Mouse (Mus musculus) common myeloid progenitor, adult 5-6 weeks (primary cell): ENCODE data around the gene Gm5737. TPM values are rescaled to one million over a fixed set of nuclear protein-coding genes. Genes with fewer than 3 reads are reported as not detected.

ENCODE experiments used
- ATAC-seq: replicated peaks from 2 replicates; pipeline ENCODE4 v1.8.0; 2016; ENCODE audit warnings: low read depth, mild to moderate bottlenecking, moderate TSS enrichment, inconsistent platforms; ENCODE audit not compliant: poor library complexity, severe bottlenecking
- total RNA-seq: library from RNA; stranded (forward); fragments of 200-1000, 187-1606 nt; gene quantifications from 2 replicates; pipeline ENCODE4 v1.2.3, GENCODE M21; 2017

Gene Gm5737
- total RNA-seq, 1 experiment from 2014 or later = not detected

DNA sequence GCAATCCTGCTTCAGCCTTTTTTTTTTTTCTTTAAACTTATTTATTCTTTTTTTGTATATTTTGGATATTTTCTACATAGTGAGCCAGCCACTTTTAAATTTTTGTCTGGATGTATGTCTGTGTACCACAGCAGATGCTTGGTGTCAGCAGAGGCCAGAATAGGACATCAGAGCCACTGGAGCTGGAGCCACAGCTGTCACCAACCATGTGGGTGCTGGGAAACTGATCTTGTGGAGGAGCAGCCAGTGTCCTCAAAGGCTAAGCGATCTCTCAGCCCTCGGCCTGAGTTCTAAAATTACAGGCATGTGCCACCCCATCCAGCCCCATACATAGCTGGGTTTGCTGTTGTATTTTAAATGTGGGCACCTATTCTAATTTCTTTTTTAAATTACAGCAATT, 27.6 kb downstream of the Gm5737 start:
- no peak for ATAC-seq

DNA sequence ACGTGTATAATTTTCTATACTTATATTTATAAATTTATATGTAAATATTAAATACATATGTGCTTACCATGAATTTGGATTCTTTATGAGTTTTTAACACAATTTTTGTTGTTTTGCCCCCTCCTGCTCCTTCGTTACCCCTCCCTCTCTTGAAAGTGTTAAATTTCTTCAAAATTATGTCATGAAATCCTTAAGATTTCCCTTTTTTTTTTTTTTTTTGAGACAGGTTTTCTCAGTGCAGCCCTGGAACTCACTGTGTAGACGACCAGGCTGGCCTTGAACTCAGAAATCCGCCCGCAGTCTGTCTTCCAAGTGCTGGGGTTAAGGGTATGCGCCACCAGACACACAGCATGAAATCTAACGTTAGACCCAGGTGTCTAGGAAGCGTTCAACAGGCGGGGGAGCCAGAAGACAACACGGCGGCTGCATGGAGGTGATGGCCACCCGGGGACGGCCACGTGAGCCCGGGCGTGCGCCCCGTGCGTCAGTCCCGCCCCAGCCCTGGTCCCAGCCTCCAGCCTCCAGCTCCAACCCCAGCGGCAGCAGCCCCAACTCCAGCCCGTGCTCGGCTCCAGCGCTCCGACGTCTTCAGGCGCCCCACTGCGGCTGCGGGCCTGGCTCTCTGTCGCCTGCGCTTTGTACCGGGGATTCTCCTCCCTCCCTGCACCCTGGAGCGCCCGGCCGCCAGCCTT, 30.3 kb downstream of the Gm5737 start, which contains the start of gene Eef2k:
TSS of gene Eef2k (plus strand) at position 487 of the 692 bp plus-strand sequence.
- peak; percentile 82 for ATAC-seq

DNA sequence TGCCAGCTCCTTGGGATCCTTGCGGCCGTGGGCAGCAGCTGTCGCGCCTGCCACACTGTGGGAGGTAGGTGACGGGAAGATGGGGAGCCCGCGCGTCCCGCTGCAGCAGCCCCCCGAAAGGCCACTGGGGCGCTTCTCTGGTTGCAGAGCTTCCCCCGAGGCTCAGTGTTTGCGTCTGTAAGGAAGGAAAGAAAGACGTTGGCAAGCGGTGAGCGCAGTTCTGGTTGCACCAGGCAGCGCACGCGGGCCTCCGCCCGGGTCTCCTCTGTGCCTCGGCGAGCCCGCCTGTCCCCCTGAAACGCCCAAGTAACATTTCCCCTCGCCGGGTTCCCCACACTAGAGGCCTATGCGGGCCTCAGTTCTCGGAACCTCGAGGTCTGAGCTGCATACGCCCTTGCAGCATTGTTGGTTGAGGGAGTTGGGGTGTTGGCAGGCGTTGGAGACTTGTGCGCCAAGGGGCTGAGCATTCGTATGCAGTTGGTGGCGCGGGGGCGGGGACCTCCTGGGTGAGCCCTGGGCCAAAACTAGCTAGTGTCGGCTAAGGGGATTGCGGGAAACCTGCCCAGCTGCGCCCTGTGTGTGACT, 31.0 kb downstream of the Gm5737 start:
- peak; percentile 72 for ATAC-seq

DNA sequence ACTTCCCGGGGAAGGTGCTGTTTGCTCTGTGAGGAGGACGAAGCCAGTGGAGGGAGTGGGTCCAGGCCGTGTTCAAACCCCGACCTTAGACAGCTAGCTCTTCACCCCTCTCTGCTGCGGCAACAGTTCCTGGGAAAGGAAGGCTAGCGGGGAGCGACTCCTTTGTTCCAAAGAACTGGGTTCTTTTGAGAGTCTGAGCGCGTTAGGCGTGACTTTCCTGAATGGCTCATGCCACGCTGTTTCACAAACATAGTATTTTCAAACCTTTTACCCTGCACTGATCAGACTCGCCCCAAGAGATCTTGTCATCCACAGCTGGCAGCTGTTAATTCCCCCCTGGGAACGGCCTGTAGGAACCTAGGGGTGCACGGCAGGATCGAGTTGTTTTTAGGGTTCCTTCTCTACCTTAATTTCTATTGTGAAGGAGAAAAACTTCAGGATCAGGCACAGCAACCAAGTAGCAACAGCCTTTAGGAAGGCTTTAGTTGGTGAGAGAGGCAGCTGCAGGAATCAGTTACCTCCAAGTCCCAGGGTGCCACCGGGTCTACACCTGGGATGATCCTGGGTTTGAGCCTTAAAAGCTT, 31.8 kb downstream of the Gm5737 start:
- ATAC-seq = no peak

DNA sequence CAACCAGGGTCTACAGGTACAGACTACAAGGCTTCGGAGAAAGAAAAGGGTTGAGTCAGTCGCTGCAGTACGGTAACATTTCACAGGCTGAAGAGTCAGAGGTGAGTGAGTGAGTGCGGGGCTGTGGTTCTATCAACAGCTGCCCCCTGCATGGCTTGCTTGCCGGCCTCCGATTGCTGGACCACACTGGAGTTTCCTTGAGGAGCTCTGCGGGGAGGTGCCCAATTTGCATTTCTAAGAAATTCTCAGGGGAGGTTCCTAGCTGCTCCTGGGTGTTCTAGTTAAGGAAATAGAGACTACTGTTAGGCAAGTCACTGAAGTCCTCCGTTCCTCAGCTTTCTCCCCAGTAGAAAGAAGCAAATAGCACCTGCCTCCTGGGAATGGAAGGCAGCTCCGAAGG, 32.5 kb downstream of the Gm5737 start:
- no peak for ATAC-seq

DNA sequence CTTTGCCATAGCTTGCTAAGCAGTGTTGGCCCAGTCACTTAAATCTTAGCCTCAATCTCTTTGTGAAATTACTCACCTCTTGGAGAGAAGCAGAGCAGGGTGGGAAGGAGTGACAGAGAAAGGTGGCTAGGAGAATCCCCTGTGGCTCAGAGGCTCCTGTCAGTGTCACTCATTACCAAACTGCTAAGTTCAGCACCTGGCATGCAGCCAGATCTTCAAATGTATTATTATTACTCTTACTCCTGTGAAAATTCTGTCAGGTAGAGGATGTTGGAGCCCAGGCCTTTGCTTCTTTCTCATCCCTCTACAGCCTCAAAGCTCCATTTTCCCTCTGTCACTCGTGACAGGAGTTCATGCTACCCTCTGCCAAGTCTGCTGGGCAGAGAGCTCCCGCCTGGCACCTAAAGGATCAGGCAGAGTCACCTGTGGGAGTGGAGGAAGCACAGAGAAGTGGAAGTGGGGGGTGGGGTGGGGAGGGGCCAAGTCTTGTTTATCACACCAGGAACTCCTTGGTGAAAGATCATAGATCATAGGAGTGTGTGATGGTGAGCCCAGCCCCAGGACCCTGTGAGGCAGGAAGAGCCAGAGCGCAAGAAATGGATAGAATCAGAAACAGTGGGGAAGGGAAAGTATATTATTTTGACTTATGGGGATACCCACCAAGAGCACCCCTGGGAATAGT, 36.8 kb downstream of the Gm5737 start:
- no peak for ATAC-seq

DNA sequence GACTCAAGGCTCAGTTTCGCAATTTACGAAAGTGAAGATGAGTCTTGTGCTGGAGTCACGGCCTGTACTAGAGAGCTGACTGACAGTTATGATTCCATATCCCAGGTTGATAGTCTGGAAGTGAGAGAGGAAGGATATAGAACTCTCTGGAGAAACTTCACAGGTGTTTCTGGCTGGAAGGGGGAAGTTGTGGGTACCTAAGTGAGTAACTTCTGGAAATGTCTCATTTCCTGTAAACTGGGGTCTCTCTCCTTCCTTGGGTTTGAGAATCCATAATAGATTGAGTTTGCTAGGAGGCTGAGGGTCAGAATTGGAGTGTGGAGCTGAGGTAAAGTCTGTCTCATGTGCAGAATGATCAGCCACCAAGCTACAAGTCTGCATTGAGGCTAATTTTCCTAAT, 38.0 kb downstream of the Gm5737 start:
- ATAC-seq = no peak

DNA sequence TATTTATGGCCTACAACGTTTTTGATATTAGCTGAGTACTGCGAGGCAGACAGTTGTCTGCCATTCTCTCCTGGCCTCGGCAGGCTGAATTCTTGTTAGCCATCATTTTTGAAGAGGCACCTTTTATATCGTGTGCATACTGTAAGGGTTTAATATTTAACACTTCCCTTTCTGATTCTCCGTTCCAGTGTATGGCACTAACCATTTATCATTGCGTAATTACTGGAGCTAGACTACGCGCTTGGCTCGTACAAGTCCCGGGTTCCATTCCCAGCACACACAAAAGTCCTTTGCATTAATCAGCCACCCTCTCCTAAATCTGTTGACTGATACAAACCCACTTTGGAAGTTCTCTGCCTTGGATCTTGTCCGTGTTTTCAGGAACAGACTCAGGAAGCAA, 47.7 kb downstream of the Gm5737 start:
- no peak for ATAC-seq

DNA sequence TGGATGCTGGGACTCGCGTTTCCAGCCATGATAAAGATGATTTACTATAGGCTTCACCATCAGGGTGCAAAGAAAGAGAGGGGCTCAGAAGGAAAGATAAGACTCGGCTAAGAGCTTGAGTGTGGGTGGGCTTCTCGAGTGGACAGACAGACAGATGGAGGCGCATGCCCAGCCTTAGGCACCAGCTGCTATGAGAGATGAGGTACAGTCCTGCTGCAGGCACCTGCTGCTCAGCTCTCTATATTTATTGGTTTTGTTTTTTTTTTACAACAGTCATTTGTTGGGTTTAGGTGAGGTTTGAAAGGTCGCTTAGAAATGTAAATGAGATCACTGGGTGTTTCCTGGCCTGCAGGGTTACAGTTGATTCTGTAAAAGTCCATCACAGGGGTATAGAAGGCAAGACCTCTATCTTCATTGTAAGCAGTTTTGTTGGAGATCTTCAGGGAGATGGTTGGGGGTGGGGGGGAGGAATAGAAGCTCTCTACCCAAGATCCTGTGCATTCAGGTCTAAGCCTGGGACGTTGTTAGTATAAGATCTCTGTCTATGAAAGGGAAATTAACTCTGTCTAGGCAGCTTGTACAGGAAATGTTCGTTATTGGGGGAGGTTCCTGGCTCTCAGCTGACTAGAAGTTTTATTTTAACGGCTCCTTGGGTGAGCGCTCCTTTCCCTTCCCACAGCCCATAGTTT, 48.8 kb downstream of the Gm5737 start:
- ATAC-seq = peak; percentile 33

DNA sequence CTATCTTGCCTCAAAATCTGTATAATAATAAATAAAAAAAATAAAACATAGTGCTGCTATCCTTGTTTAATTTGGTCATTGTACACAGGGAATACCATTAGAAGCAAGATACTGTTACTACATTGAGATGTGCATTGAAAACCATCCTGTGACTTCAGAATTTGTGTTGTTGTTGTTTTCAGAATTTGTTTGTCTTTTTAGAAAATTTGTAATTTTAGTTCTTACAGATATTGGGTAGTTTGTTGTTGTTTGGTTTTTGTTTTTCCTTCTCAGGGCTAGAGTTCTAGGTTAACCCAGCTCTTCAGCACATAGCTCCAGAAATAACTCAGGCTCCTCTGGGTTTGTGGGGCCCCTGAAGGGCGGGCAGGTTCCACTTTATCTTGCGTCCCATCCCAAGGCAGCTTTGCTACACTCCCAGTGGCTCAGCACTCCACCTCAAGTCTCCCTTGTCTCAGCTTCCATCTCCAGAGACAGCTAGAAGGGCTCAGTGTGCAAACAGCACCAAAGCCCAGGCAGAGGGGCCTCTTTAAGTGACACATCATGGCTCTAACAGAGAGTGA, 49.4 kb downstream of the Gm5737 start:
- ATAC-seq = no peak

DNA sequence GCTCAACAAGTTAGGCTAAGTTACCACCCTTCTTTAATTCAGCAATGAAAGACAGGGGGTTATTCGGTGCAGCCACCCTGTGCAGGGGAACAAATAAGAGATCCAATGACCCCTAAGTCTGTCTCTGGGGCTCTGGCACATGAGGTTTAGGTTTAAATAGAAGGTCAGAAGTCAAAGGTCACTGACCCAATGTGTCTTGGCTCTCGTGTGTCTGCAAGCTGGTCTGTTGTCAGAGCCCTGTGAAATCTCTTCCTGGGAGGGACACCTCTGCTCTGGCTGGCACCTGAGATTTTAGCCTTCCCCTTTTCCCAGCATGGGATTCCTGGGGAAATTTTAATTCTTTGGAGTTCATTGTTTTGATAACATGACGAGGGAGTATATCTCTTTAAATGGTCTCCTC, 50.0 kb downstream of the Gm5737 start:
- ATAC-seq = no peak

DNA sequence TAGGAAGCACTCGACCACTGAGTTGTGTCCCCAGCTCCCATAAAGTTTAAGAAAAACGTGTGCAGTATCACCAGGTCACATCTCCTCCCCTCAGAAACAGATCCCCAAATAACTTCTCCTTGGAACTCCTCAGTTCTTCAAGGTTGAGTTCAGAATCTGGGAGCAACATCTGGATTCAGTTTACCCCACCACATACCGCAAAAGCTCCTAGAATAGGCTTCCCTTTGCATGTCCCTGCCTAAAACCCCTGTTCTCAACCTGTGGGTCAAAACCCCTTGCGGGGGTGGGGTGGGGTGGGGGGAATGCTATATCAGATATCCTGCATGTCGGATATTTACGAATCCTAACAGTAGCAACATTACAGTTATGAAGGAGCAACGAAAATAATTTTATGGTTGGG, 50.5 kb downstream of the Gm5737 start:
- no peak for ATAC-seq

DNA sequence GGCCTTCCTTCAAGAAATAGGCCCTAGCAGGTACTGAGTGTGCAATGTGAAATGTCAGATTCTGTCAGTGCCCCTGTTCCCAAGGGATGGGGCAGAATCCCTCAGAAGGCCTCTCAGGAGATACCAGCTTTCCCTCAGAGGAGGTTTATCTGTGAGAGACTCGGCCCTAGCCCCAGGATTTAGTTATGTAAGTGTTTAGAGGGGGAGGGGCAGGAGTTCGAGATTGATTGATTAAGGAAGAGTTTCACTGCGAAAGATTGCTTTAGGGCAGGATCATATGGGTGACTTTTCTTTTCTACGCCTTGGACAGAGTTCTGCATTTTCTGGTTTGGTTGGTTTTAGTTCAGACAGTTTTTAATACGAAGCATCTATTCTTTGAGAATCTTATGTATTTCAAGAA, 51.3 kb downstream of the Gm5737 start:
- ATAC-seq = no peak

DNA sequence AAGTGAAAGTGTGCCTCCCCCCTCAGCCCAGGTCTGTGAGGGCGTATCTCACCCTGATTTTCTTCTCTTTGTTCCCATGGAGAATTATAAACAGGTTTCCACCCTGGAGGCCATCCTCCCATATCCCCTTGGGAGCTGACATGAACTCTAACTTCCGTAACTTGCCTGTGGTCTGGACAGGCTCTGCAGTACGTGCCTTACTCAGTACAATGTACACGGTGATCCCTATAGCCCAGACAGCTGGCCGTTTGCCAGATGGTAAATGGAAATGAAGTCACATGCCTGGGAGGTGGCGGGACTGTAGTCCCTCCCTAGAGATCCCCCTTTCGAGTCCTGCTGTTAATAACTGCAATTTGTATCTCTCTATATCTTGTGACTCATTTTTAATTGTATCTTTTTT, 52.9 kb downstream of the Gm5737 start:
- ATAC-seq = peak; percentile 52

DNA sequence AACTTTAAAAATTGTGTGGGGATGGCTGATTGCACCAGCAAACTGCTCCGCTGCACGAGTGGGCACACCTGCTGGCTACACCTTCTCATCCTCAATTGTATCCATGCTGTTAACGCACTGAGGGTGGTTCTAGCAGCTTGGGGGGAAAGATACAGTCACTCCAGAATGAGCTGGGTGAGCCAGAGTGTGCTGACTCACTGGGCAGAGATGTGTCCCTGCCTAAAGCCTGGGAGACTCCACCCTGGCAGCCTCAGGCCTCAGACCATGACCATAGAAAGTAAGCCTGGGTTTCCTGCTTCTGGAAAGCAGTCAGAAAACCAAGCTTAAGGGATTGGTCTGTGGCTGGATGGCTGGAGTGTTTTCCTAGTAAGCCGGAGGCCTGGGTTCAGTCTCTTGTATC, 53.7 kb downstream of the Gm5737 start:
- ATAC-seq = peak; percentile 48

DNA sequence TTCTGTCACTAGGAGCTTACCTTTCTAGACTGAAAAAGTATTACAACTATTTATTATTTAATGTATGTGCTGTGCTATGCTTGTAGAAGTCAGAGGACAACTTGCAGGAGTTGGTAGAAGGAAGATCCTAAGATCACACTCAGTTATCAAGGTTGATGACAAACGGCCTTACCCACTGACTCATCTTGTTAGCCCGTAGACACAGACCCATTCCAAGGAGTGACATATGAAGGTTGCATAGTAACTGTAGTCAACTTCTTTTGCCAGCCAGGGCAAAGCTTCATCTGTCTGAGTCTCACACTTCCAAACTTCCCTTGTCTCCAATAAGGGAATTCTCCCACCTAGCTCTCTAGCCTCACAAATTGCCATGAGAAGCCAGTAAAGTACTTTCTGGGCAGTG, 54.5 kb downstream of the Gm5737 start:
- ATAC-seq = no peak

DNA sequence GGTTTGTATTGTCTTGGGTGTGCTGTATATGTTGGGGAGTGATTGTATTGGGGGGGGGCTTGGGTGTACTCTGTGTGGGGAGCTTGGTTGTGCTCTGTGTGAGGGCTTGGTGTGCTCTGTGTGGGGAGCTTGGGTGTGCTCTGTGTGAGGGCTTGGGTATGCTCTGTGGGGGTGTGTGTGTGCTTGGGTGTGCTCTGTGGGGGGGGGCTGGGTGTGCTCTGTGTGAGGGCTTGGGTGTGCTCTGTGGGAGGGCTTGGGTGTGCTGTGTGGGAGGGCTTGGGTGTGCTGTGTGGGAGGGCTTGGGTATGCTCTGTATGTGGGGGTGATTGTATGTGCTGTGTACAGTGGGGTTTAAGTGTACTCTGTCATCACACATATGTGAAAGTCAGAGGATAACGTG, 55.6 kb downstream of the Gm5737 start:
- ATAC-seq = no peak

DNA sequence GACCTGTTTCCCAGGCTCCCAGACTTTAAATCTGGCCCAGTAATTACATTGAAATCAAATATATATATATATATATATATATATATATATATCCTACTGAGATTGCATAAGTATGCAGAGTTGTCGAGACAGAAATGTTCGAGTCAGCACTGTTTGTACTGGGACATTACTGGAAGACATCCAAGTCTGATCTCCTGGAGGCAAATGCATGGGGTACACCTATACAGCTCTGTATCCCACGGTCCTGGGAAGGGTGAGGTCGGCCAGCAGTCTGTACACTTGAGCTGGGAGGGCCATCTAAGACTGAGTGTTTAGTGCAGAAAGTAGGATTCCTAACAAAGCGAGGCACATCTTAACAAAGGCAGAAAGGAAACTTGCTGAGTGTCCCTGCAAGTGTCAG, 57.7 kb downstream of the Gm5737 start:
- ATAC-seq = no peak

DNA sequence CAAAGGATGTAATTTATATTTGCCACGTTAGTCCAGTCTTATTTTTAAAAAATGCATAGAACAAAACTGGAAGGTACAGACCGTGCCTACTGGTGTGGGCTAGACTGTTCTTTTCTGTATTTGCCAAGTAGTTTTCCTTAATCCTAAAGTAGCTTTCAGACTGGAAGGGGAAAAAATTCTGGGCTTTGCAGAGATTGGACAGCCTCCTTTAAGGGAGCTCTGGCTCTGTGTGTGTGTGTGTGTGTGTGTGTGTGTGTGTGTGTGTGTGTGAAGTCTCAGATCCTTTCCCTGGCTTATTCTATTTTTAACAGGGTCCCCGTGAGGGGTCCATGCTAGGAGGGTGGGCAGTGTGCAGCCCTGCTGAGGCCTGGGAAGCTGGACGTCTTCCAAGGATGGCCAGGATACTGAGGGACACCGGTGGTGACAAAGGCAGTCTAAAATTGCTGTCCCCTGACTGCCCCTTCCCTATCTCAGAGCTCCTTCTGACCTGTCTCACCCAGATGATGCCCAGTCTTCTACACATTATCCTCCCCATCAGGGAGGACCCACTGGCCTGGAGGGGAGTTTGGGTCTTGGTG, 58.4 kb downstream of the Gm5737 start:
- no peak for ATAC-seq

DNA sequence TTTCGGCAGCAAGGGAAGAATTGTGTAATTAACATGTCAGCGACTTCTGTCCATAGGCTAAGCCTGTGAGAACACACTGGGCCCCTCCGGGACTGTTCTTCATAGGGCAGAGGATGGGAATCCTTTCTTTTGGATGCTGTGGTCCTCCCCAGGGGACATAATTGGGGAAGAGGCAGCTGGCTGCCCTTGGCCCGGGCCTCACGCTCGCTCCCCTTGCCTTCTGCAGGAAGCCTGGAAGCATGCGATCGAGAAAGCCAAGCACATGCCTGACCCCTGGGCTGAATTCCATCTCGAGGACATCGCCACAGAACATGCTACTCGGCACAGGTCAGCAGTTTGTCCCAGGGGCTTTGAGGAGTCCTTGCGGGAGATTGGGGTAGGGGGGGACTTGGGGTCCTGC, 60.9 kb downstream of the Gm5737 start:
- ATAC-seq = no peak
